Mouse (Mus musculus): Measurements from ENCODE around the gene Vmn1r172. TPM values are rescaled to one million over a fixed set of nuclear protein-coding genes. Genes with fewer than 3 reads are reported as not detected.
"Not testable (repeated sequence)": the region's sequence is repeated elsewhere in the genome, so short reads cannot be mapped to it uniquely, and the experiment has no call there.

Vmn1r172 gene
- not detected in 2 replicates for polyA plus RNA-seq (2014; fragmentation: Nextera tagmentation; extraction: Ambion mirVana)

DNA sequence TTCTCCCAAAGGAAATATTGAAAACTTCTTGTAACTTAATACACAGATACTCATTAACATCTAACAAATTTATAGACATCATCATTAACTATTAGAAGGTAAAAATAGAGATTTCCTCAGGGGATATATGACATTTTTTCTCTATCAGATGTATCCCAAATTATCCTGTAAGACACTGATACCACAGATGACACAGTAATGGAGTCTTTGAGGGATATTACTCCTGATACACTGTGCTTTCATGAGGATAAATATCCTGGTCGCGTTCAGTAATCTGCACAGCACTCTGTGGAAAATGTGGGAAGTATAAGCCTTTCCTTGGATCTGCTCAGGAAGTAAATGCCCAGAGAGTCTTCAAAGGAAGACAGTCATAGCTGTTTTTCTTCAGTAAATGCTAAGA lies at the start of gene Vmn1r172:
Gene Vmn1r172, plus strand, starts transcription at position 301 of the 400 bp plus-strand sequence.
- no peak for ATAC-seq (replicated peaks; ENCODE audit: low FRiP score, low TSS enrichment, low read depth)
- no peak within 1 kb of the TSS for H3K27ac ChIP-seq (ENCODE audit: low read depth)
- H3K9ac ChIP-seq (ENCODE audit: low read length), result no peak within 1 kb of the TSS
- H3K4me3 ChIP-seq (ENCODE audit: low read depth, low read length), result no peak within 1 kb of the TSS
- DNase-seq (ENCODE audit: low spot score), result no peak
- no peak within 1 kb of the TSS for H3K4me2 ChIP-seq (ENCODE audit: low read length)
- no peaks in the 10 kb centered on the region for H3K4me1 ChIP-seq (replicated peaks; ENCODE audit: control insufficient read depth, insufficient read depth, low read length)
- WGBS, result 64% methylated on average over 2 of the region's 2 CpGs
- H3K36me3 ChIP-seq (ENCODE audit: control insufficient read depth, insufficient read depth, low read length), result no peaks in the 10 kb centered on the region
- H3K27me3 ChIP-seq (replicated peaks; ENCODE audit: control insufficient read depth, insufficient read depth, low read length), result no peaks in the 10 kb centered on the region
- H3K9me3 ChIP-seq (ENCODE audit: control insufficient read depth, low read length), result no peaks in the 10 kb centered on the region

DNA sequence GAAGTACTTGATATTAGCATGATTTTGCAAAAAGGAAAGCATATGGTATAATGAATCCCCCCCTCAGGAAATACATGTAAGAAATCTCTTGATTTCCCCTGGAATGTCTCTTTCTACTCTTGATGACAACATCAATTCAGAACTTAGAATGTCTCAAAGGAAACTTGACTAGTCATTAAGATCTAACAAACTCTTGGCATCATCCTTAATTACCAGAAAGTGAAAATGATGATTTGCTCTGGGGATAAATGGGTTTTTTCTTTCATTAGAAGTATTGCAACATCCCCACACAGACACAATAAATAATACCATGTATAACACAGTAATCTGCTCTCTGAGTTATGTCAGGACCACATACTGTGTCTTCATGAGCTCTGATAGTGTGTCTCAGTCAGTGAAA lies 27.7 kb upstream of the Vmn1r172 start, which contains the start of gene Vmn1r171:
Gene Vmn1r171, plus strand, starts transcription at position 301 of the 400 bp plus-strand sequence.
- H3K27ac ChIP-seq (ENCODE audit: low read depth), result no peak within 1 kb of the TSS
- H3K4me2 ChIP-seq (ENCODE audit: low read length), result no peak within 1 kb of the TSS
- H3K36me3 ChIP-seq (ENCODE audit: control insufficient read depth, insufficient read depth, low read length), result no peaks in the 10 kb centered on the region
- no peak within 1 kb of the TSS for H3K9ac ChIP-seq (ENCODE audit: low read length)
- DNase-seq (ENCODE audit: low spot score), result no peak
- peaks cover 4% of the 10 kb centered on the region; the same call in 1 of the 2 replicates for H3K9me3 ChIP-seq (ENCODE audit: control insufficient read depth, low read length)
- H3K4me1 ChIP-seq (replicated peaks; ENCODE audit: control insufficient read depth, insufficient read depth, low read length), result no peaks in the 10 kb centered on the region
- ATAC-seq (replicated peaks; ENCODE audit: low FRiP score, low TSS enrichment, low read depth), result no peak
- H3K4me3 ChIP-seq (ENCODE audit: low read depth, low read length), result no peak within 1 kb of the TSS
- H3K27me3 ChIP-seq (replicated peaks; ENCODE audit: control insufficient read depth, insufficient read depth, low read length), result no peaks in the 10 kb centered on the region

DNA sequence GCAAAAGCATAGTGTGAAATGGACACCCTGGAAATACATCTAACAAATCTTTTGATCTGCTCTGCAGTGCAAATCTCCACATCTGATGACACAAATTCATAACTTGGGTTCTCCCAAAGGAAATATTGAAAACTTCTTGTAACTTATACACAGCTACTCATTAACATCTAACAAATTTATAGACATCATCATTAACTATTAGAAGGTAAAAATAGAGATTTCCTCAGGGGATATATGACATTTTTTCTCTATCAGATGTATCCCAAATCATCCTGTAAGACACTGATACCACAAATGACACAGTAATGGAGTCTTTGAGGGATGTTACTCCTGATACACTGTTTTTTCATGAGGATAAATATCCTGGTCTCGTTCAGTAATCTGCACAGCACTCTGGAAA lies 42.3 kb downstream of the Vmn1r172 start, which contains the start of gene Vmn1r173:
Gene Vmn1r173, plus strand, starts transcription at position 301 of the 400 bp plus-strand sequence.
- not testable (repeated sequence) for H3K4me2 ChIP-seq (ENCODE audit: low read length); DNase-seq (ENCODE audit: low spot score); H3K36me3 ChIP-seq (ENCODE audit: control insufficient read depth, insufficient read depth, low read length); H3K9ac ChIP-seq (ENCODE audit: low read length); H3K9me3 ChIP-seq (ENCODE audit: control insufficient read depth, low read length); H3K27me3 ChIP-seq (replicated peaks; ENCODE audit: control insufficient read depth, insufficient read depth, low read length); H3K4me3 ChIP-seq (ENCODE audit: low read depth, low read length); H3K27ac ChIP-seq (ENCODE audit: low read depth); ATAC-seq (replicated peaks; ENCODE audit: low FRiP score, low TSS enrichment, low read depth); H3K4me1 ChIP-seq (replicated peaks; ENCODE audit: control insufficient read depth, insufficient read depth, low read length)
- 59% methylated on average over 1 of the region's 1 CpGs for WGBS

Other genes starting within 250 kb of the Vmn1r172 start
- not detected in 2 replicates for gene Vmn1r167, start 151.1 kb upstream of the Vmn1r172 start, polyA plus RNA-seq (2014; fragmentation: Nextera tagmentation; extraction: Ambion mirVana)
- not detected in 2 replicates for gene Vmn1r168, start 118.6 kb upstream of the Vmn1r172 start, polyA plus RNA-seq (2014; fragmentation: Nextera tagmentation; extraction: Ambion mirVana)
- gene Vmn1r169, start 82.8 kb upstream of the Vmn1r172 start, polyA plus RNA-seq (2014; fragmentation: Nextera tagmentation; extraction: Ambion mirVana), result not detected in 2 replicates
- gene Vmn1r170, start 52.1 kb upstream of the Vmn1r172 start, polyA plus RNA-seq (2014; fragmentation: Nextera tagmentation; extraction: Ambion mirVana), result not detected in 2 replicates
- not detected in 2 replicates for gene Vmn1r171, start 27.6 kb upstream of the Vmn1r172 start, polyA plus RNA-seq (2014; fragmentation: Nextera tagmentation; extraction: Ambion mirVana)
- gene Vmn1r173, start 42.4 kb downstream of the Vmn1r172 start, polyA plus RNA-seq (2014; fragmentation: Nextera tagmentation; extraction: Ambion mirVana), result not detected in 2 replicates
- not detected in 2 replicates for gene Vmn1r174, start 94.0 kb downstream of the Vmn1r172 start, polyA plus RNA-seq (2014; fragmentation: Nextera tagmentation; extraction: Ambion mirVana)
- gene Vmn1r175, start 152.3 kb downstream of the Vmn1r172 start, polyA plus RNA-seq (2014; fragmentation: Nextera tagmentation; extraction: Ambion mirVana), result not detected in 2 replicates
- not detected in 2 replicates for gene Vmn1r176, start 179.1 kb downstream of the Vmn1r172 start, polyA plus RNA-seq (2014; fragmentation: Nextera tagmentation; extraction: Ambion mirVana)
- not detected in 2 replicates for gene Vmn1r177, start 208.1 kb downstream of the Vmn1r172 start, polyA plus RNA-seq (2014; fragmentation: Nextera tagmentation; extraction: Ambion mirVana)
- not detected in 2 replicates for gene Vmn1r178, start 233.7 kb downstream of the Vmn1r172 start, polyA plus RNA-seq (2014; fragmentation: Nextera tagmentation; extraction: Ambion mirVana)

Measured in intestine, embryonic 14.5 days (tissue).